Mouse (Mus musculus): Measurements from ENCODE around the gene Cmtm2a.
"Not testable (repeated sequence)": the region's sequence is repeated elsewhere in the genome, so short reads cannot be mapped to it uniquely, and the experiment has no call there.

Gene Cmtm2a

GRCm38 (mm10) chr8:104302536-104302935, 9.6 kb upstream of the Cmtm2a start:
- intact Hi-C loops (cut with DNase I) = not testable (repeated sequence)

GRCm38 (mm10) chr8:104301577-104301976, 8.6 kb upstream of the Cmtm2a start:
- intact Hi-C loops (cut with DNase I) = not testable (repeated sequence)

- intact Hi-C loops (cut with DNase I) = no loop called here
These were observed 1.4 kb upstream of the Cmtm2a start for GRCm38 (mm10) chr8:104294396-104294795.

- intact Hi-C loops (cut with DNase I) = no loop called here
These were observed 24.0 kb downstream of the Cmtm2a start for GRCm38 (mm10) chr8:104268937-104269440.

- intact Hi-C loops (cut with DNase I) = no loop called here
These were observed 24.6 kb downstream of the Cmtm2a start for GRCm38 (mm10) chr8:104268368-104268767.

GRCm38 (mm10) chr8:104264271-104264935, 28.6 kb downstream of the Cmtm2a start:
- intact Hi-C loops (cut with DNase I) = not testable (repeated sequence)

- intact Hi-C loops (cut with DNase I) = not testable (repeated sequence)
These were observed 31.2 kb downstream of the Cmtm2a start for GRCm38 (mm10) chr8:104261802-104262201.

- intact Hi-C loops (cut with DNase I) = loop anchor here (5.0 to 10.0 kb wide), 2 partner anchors 89 to 182 kb away; no protein-coding TSS in a partner anchor
These were observed 40.0 kb downstream of the Cmtm2a start for GRCm38 (mm10) chr8:104253016-104253415.

- intact Hi-C loops (cut with DNase I) = loop anchor here (5.0 to 10.0 kb wide), 2 partner anchors 91 to 183 kb away; no protein-coding TSS in a partner anchor
These were observed 41.5 kb downstream of the Cmtm2a start for GRCm38 (mm10) chr8:104251461-104251860.

GRCm38 (mm10) chr8:104250439-104251367, 42.3 kb downstream of the Cmtm2a start, which contains the start of gene Cklf:
Cklf (plus strand) TSS chr8:104250861.
- intact Hi-C loops (cut with DNase I) = loop anchor here (5.0 to 10.0 kb wide), 2 partner anchors 92 to 184 kb away; no protein-coding TSS in a partner anchor

- intact Hi-C loops (cut with DNase I) = no loop called here
These were observed 43.5 kb downstream of the Cmtm2a start for GRCm38 (mm10) chr8:104249442-104249996.

- intact Hi-C loops (cut with DNase I) = no loop called here
These were observed 44.7 kb downstream of the Cmtm2a start, which contains the start of gene Tk2 for GRCm38 (mm10) chr8:104248276-104248675. Tk2 (minus strand) TSS chr8:104248558.

GRCm38 (mm10) chr8:104247908-104248275, 45.1 kb downstream of the Cmtm2a start:
- intact Hi-C loops (cut with DNase I) = no loop called here

GRCm38 (mm10) chr8:104247054-104247907, 45.7 kb downstream of the Cmtm2a start:
- intact Hi-C loops (cut with DNase I) = no loop called here

- intact Hi-C loops (cut with DNase I) = no loop called here
These were observed 46.4 kb downstream of the Cmtm2a start for GRCm38 (mm10) chr8:104246621-104247020.

GRCm38 (mm10) chr8:104242038-104242644, 50.8 kb downstream of the Cmtm2a start:
- intact Hi-C loops (cut with DNase I) = no loop called here

GRCm38 (mm10) chr8:104239418-104239861, 53.5 kb downstream of the Cmtm2a start:
- intact Hi-C loops (cut with DNase I) = no loop called here

GRCm38 (mm10) chr8:104234573-104234972, 58.4 kb downstream of the Cmtm2a start:
- intact Hi-C loops (cut with DNase I) = no loop called here

GRCm38 (mm10) chr8:104232919-104233318, 60.1 kb downstream of the Cmtm2a start:
- intact Hi-C loops (cut with DNase I) = no loop called here

- intact Hi-C loops (cut with DNase I) = no loop called here
These were observed 60.9 kb downstream of the Cmtm2a start for GRCm38 (mm10) chr8:104232039-104232438.

All from adrenal gland (tissue).